Mouse (Mus musculus) intestine, postnatal 0 days (tissue): ENCODE data around the gene Fgd5. TPM values are rescaled to one million over a fixed set of nuclear protein-coding genes. Genes with fewer than 3 reads are reported as not detected.
"Not testable (repeated sequence)": the region's sequence is repeated elsewhere in the genome, so short reads cannot be mapped to it uniquely, and the experiment has no call there.

ENCODE experiments used
- ATAC-seq: fragments of 200-750 bp; cut with Nextera tagmentation; 2 replicates; pipeline ENCODE4 v1.8.0; 2017; ENCODE audit warnings: mild to moderate bottlenecking, moderate TSS enrichment, moderate library complexity
- H3K27ac ChIP-seq: fragments of 300-500 bp; sonication (generic); 2 replicates; pipeline ENCODE4 v1.5.1; 2014; ENCODE audit warnings: mild to moderate bottlenecking, low read depth, low read length, moderate library complexity
- H3K27me3 ChIP-seq: fragments of 300-500 bp; sonication (generic); replicated peaks from 2 replicates; pipeline ENCODE4 v1.6.1; 2014; ENCODE audit warnings: low read length, mixed read lengths; ENCODE audit not compliant: control insufficient read depth, insufficient read depth
- H3K36me3 ChIP-seq: fragments of 300-500 bp; sonication (generic); 2 replicates; pipeline ENCODE4 v1.6.1; 2014; ENCODE audit warnings: mild to moderate bottlenecking, moderate library complexity; ENCODE audit not compliant: control insufficient read depth, insufficient read depth
- H3K4me1 ChIP-seq: fragments of 300-500 bp; sonication (generic); replicated peaks from 2 replicates; pipeline ENCODE4 v1.6.1; 2014; ENCODE audit warnings: antibody characterized with exemption, low read length, mixed read lengths; ENCODE audit not compliant: control insufficient read depth, insufficient read depth
- H3K4me2 ChIP-seq: fragments of 300-500 bp; sonication (generic); replicated peaks from 2 replicates; pipeline ENCODE4 v1.6.1; 2014; ENCODE audit warnings: low read depth, mild to moderate bottlenecking, moderate library complexity
- H3K4me3 ChIP-seq: fragments of 300-500 bp; sonication (generic); 2 replicates; pipeline ENCODE4 v1.5.1; 2014; ENCODE audit warnings: low read depth, low read length
- H3K9ac ChIP-seq: fragments of 300-500 bp; sonication (generic); 2 replicates; pipeline ENCODE4 v1.6.1; 2014; ENCODE audit warnings: mild to moderate bottlenecking, low read depth, low read length
- H3K9me3 ChIP-seq: fragments of 300-500 bp; sonication (generic); 2 replicates; pipeline ENCODE4 v1.6.1; 2016; ENCODE audit warnings: mixed run types; ENCODE audit not compliant: control insufficient read depth
- CTCF ChIP-seq: sonication (generic); IDR thresholded peaks from 2 replicates; pipeline ENCODE4 v1.5.1; 2016; ENCODE audit warnings: low read depth, mild to moderate bottlenecking, control low read depth, antibody characterized with exemption, moderate library complexity
- WGBS: fragments of 180-500 bp; shearing (Covaris S2); extraction: QIAGEN DNeasy Blood & Tissue Kit; methylation state at CpG from one replicate; pipeline ENCODE4 v1.1.7; 2014; 5-methylcytosine and 5-hydroxymethylcytosine counted together
- polyA plus RNA-seq: library from polyadenylated mRNA; unstranded; fragments of >200 nt; fragmentation: Nextera tagmentation; extraction: Ambion mirVana; gene quantifications from 2 replicates; pipeline ENCODE4 v1.2.1, GENCODE M21; 2015

The Fgd5 gene
- polyA plus RNA-seq = 3.3 and 3.5 TPM in 2 replicates

- H3K4me2 ChIP-seq = peak within 1 kb of the TSS; percentile 74
- WGBS = 1% methylated on average over 59 of the region's 62 CpGs
- TF ChIP-seq CTCF = no peak
- H3K9me3 ChIP-seq = no peaks in the 10 kb centered on the region
- peak within 1 kb of the TSS; percentile 49 for H3K4me3 ChIP-seq
- H3K9ac ChIP-seq = peak within 1 kb of the TSS; percentile 45
- no peak within 1 kb of the TSS; the same call in 1 of the 2 replicates for H3K27ac ChIP-seq
- no peak for ATAC-seq
- H3K27me3 ChIP-seq = peaks cover 22% of the 10 kb centered on the region
- H3K36me3 ChIP-seq = no peaks in the 10 kb centered on the region
- H3K4me1 ChIP-seq = no peaks in the 10 kb centered on the region
These were observed at the start of gene Fgd5 for GRCm38 (mm10) chr6:91978371-91979300. Gene Fgd5, plus strand, starts transcription at chr6:91978878.

DNA sequence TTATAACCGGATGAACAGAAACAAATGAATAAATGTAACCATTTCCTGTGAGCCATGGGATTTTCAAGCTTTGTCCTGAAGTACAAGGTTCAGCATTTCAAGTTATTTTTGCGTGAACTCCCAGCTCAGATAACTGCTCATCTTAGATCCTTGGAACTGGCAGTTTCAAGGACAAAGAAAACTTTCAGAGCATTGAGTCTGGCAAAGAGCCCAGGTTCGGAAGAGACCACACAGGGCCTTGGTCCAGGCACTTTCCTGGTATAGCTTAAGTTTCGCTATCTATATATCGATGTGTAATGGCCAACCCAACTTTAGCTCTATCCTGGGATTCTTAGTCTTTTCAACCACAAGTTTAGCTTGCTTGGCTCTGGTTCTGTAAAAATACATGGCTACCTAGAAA is 47.4 kb upstream of the Fgd5 start:
- Histone ChIP-seq H3K27me3 (no peaks in the 10 kb centered on the region), H3K27ac (no peak overlapping the region), H3K9ac (no peak overlapping the region), H3K9me3 (no peaks in the 10 kb centered on the region), H3K4me2 (no peak overlapping the region), H3K4me1 (no peaks in the 10 kb centered on the region), H3K36me3 (no peaks in the 10 kb centered on the region), H3K4me3 (no peak overlapping the region)
- 56% methylated on average over 5 of the region's 5 CpGs for WGBS
- no peak for TF ChIP-seq CTCF
- ATAC-seq = no peak

DNA sequence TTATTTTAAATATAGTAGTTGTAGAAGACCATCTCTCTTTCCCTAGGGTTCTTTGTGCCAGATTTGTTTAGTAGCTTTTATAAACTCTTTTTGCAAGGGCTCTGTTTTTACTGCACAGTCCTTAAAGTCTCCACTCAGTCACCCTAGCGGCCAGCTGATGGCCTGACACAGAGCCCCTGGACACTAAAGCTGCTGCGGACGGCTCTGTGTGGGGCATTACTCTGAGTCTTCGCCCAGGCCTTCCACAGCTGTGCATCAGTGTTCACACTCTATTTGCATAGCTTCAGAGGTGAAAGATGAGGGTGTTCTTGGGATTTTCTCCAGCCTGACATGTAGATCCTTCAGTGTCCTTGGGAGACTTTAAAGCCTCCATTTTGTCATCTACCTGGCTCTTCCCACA is 40.2 kb upstream of the Fgd5 start:
- no peak for TF ChIP-seq CTCF
- Histone ChIP-seq H3K9ac (no peak overlapping the region), H3K9me3 (no peaks in the 10 kb centered on the region), H3K36me3 (no peaks in the 10 kb centered on the region), H3K27ac (no peak overlapping the region), H3K27me3 (no peaks in the 10 kb centered on the region), H3K4me3 (no peak overlapping the region), H3K4me1 (no peaks in the 10 kb centered on the region), H3K4me2 (no peak overlapping the region)
- 57% methylated on average over 4 of the region's 4 CpGs for WGBS
- ATAC-seq = no peak

DNA sequence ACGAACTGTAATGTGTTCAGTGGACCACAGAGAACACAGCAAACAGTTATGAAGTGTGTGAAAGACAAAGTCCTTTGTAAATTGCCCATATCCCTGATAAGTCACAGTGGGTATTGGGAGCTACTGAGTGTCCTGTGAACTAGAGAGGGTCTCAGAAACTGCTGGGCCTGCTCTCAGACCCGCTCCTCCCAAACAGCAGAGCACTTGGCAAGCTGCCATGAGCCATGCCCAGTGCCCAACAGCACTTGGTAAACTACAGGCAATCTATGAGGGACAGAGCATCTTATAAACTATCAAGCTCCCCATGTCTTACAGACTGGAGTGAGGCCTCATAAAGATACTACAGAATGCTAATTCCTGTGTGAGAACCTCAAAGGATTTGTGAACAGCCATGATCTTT is 30.3 kb upstream of the Fgd5 start:
- no peak overlapping the region for H3K4me3 ChIP-seq
- WGBS = 58% methylated on average over 2 of the region's 2 CpGs
- no peaks in the 10 kb centered on the region for H3K9me3 ChIP-seq
- no peak overlapping the region for H3K9ac ChIP-seq
- no peaks in the 10 kb centered on the region for H3K27me3 ChIP-seq
- no peak overlapping the region for H3K27ac ChIP-seq
- no peak overlapping the region for H3K4me2 ChIP-seq
- H3K4me1 ChIP-seq = no peaks in the 10 kb centered on the region
- H3K36me3 ChIP-seq = no peaks in the 10 kb centered on the region
- ATAC-seq = no peak
- TF ChIP-seq CTCF = no peak

- H3K9me3 ChIP-seq, ATAC-seq, H3K27me3 ChIP-seq, H3K4me1 ChIP-seq, H3K9ac ChIP-seq, H3K36me3 ChIP-seq, H3K4me2 ChIP-seq, H3K27ac ChIP-seq, H3K4me3 ChIP-seq: not testable (repeated sequence)
- 14% methylated on average over 1 of the region's 8 CpGs for WGBS
These were observed 20.7 kb upstream of the Fgd5 start for GRCm38 (mm10) chr6:91958015-91958414.

GRCm38 (mm10) chr6:91960028-91960811 is 18.5 kb upstream of the Fgd5 start:
- ATAC-seq = no peak
- no peak overlapping the region for H3K4me3 ChIP-seq
- H3K36me3 ChIP-seq = no peaks in the 10 kb centered on the region

More at GRCm38 (mm10) chr6:91960028-91960811, 18.5 kb upstream of the Fgd5 start:
- H3K27me3 ChIP-seq = no peaks in the 10 kb centered on the region
- WGBS = 29% methylated on average over 8 of the region's 8 CpGs
- no peaks in the 10 kb centered on the region for H3K4me1 ChIP-seq
- no peak for TF ChIP-seq CTCF
- no peak overlapping the region; the same call in 1 of the 2 replicates for H3K27ac ChIP-seq
- H3K9ac ChIP-seq = no peak overlapping the region
- H3K4me2 ChIP-seq = peak overlapping the region; percentile 24; the same call in 1 of the 2 replicates
- no peaks in the 10 kb centered on the region for H3K9me3 ChIP-seq
